Mouse (Mus musculus): ENCODE measurements around the gene Acmsd. TPM values are rescaled to one million over a fixed set of nuclear protein-coding genes. Genes with fewer than 3 reads are reported as not detected.
A peak's percentile ranks its signal among the peaks of the same experiment; 100 is the strongest.
"Not testable (repeated sequence)": the region's sequence is repeated elsewhere in the genome, so short reads cannot be mapped to it uniquely, and the experiment has no call there.

Acmsd gene
- total RNA-seq (2021), result not detected
- long read RNA-seq, result 0 reads

- DNase-seq (ENCODE audit: low spot score in 2 of 2), result no peak
These were observed at the start of gene Acmsd for GRCm38 (mm10) chr1:127729096-127729495. Acmsd (plus strand) TSS chr1:127729413.

DNA sequence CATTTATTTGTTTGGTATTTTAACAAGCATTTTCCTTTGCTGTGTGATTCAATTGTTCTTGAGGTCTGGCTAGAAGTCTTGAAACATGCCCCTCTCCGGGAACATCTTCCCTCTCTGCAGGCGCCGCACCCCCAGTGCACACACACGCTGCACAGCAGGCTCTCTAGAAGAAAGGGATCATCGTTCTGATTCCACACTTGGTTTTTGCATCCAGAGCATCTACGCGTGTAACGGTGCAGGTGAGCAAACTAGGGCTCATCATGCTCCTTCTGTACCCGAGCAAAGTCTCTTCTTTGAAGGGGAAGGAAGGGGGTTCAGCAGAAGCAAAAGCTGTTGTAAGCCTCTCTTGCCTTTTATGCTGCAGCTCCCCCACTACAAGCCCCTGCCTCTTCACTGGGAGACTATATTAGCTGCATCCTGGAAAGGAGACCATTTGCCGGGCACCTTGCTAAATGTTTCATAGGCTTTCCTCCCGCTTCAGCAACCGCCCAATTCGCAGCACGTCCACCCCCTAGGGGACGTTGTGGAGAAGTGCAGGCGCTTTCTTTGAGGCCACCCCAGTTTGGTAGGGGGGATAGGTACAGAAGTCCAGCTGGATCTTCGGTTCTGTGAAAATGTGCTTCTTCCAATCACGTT, 49.6 kb upstream of the Acmsd start, which contains the start of gene Tmem163:
Gene Tmem163 (minus strand): TSS at position 51 of the 636 bp plus-strand sequence.
- DNase-seq (ENCODE audit: low spot score in 2 of 2), result peak; percentile 44 to 54

GRCm38 (mm10) chr1:127696533-127696932, 32.7 kb upstream of the Acmsd start:
- DNase-seq (ENCODE audit: low spot score in 2 of 2), result no peak

DNA sequence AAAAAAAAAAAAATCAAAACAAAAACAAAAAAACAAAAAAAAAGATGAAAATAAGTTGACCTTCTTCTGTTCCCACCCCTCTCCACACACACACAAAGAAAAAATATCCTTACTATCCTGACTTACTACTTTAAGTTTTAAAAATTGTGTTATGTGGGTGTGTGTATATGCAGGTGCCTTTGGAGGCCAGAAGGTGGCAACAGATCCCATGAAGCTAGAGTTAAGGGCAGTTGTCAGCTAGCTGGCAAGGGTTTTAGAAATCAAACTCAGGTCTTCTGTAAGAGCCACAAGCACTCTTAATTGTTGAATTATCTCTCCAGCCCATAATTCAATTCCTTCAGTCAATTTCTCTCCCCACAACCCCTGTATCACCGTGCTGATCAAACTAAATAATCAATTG, 27.0 kb upstream of the Acmsd start:
- no peak for DNase-seq (ENCODE audit: low spot score in 2 of 2)

GRCm38 (mm10) chr1:127706269-127706668, 22.9 kb upstream of the Acmsd start:
- DNase-seq (ENCODE audit: low spot score in 2 of 2), result no peak

GRCm38 (mm10) chr1:127716441-127716840, 12.8 kb upstream of the Acmsd start:
- DNase-seq (ENCODE audit: low spot score in 2 of 2), result peak in 1 of 2 experiments; percentile 12

- DNase-seq (ENCODE audit: low spot score in 2 of 2), result no peak
These were observed 10.9 kb upstream of the Acmsd start for GRCm38 (mm10) chr1:127718290-127718689.

GRCm38 (mm10) chr1:127723596-127723995, 5.6 kb upstream of the Acmsd start:
- no peak for DNase-seq (ENCODE audit: low spot score in 2 of 2)

DNA sequence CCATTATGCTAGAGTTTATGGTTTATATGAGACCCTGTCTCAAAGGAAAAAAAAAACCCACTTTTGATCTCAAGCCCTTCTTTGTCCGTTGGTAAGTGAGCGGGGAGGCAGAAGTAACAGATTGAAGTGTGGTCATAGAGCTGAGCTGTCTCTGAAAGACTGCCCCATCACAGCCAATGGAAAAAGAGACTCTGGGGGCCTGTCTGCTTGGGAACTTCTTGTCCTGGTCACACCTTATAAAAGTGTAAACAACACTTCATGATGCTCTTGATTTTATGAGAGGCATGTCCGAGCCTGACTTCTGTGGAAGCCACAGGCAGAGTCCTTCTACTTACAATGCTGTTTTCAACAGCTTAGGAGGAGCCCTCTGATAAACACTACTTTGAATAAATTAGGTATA, 1.9 kb downstream of the Acmsd start:
- DNase-seq (ENCODE audit: low spot score in 2 of 2), result no peak

- DNase-seq (ENCODE audit: low spot score in 2 of 2), result no peak
These were observed 3.2 kb downstream of the Acmsd start for GRCm38 (mm10) chr1:127732435-127732834.

DNA sequence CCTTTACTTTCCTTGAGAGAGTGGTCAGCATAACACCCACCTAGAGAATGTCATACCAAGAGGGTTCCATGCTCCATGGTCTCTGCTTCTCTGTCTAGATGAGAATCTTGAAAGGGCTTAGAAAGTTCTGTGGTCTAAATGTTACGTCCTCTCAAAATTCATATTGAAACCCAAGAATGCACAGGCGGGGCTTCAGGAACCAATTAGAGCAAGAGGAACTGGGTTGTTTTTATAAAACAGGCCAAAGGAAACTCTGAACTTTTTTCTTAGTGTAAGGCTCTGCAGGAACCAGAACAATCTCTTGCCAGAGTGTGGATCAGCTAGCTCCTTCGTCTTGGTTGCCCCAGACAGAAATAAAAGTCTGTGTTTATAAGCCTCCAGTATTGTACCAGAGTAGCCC, 3.6 kb downstream of the Acmsd start:
- DNase-seq (ENCODE audit: low spot score in 2 of 2), result no peak

DNA sequence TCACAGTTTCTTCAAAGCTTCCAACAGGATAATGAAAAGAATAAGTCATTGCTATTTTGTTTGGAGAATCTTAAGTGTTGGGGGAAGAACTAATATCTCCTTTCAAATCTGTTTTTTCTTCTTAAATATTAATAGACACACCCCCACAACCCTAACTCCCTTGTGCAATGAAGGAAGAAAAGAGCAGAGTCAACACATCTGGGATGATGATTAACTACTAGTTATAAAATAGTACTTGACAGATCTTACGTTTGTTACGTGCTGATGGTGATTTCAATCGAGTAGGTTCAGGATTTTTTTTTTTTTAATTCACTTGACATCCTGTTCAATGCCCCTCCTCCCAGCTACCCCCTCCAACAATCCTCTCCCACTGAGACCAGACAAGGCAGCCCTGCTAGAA, 6.1 kb downstream of the Acmsd start:
- DNase-seq (ENCODE audit: low spot score in 2 of 2), result no peak

DNA sequence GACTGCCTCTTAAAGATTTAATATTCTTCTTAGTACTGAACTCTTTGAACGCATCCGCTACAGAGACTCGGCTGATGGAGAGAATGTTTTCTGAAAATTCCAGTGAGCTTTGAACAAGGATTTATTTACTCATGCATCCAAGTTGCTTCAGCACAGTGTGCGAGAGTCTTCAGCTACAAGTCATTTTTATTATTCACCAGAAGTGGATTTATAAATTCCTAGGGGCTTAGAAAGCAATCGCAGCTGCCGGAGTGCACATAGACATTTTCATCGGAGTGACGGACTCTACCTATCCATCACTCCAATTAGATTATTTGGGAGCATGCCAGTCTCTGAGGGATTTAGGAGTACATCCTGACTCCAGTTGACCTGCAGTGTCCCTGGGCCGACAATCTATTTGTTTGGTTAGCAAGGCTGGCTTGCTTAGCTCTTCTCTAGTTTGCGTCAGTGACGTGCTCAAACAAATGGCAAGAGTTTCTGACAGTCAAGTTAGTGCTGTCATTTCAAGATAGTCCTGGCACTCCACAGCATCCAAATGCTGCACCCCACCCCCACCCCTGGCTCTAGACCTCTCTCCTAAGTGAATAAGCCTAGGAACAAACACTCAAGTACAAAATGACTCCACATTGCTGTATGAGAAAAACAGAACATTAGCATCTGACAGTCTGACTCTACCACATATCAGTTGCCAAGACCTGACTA, 21.3 kb downstream of the Acmsd start:
- DNase-seq (ENCODE audit: low spot score in 2 of 2), result no peak

DNA sequence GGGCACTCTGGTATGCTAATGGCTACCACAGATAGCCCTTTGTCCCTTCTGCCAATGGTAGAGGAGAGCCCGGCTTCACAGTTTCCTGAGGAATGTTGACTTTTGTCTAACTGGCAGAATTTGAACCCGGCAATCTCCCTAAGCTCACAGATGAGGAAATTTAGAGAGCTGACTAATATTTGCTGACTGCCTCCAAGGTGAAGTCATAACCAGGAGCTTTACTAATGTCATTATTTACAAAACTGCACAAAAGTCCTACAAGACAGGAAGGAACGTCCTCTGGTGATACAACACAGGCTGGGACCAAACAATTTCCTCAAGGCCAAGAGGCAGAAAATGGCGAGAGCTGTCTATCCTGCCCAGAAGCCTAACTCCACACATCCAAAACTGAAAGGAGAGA, 26.6 kb downstream of the Acmsd start:
- DNase-seq (ENCODE audit: low spot score in 2 of 2), result no peak

DNA sequence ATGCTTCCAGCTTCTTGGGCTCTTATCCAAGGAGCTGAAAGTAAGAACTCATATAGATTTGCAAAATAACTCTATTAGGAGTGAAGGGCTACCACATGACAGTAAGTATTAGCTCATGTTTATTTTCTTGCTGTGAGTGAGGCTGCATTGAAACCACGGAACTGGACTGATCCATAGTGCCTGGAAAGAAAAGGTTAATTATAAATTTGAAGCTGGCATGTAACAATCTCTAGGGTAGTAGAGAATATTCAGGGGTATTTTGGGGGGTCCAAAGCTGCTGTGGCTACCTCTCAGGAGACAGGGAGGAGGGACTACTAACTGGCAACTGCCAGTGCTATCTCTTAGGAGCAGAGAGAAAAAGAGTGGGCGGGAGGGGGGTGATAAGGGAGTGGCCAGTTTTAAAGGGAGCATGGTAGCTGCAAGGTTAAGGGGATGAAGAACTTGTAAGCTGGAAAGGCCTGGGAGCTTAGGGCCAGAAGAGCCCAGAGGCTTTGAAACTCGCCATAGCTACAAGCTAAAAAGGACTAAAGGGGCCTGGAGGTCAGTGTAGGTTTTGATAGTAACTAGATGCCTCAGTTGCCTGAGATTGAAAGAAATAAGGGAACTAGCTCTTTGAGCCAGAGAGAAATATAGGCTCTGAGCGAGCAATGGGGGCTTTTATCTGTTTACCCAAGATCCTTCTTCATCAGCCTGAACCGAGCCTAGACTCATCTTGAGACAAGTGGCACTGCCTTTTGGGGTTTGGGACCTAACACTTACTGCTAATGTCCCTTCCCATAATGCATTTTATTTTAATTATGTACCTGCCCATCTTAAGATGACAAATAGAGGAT, 27.3 kb downstream of the Acmsd start:
- DNase-seq (ENCODE audit: low spot score in 2 of 2), result no peak

GRCm38 (mm10) chr1:127757164-127757545, 27.9 kb downstream of the Acmsd start:
- not testable (repeated sequence) for DNase-seq (ENCODE audit: low spot score in 2 of 2)

DNA sequence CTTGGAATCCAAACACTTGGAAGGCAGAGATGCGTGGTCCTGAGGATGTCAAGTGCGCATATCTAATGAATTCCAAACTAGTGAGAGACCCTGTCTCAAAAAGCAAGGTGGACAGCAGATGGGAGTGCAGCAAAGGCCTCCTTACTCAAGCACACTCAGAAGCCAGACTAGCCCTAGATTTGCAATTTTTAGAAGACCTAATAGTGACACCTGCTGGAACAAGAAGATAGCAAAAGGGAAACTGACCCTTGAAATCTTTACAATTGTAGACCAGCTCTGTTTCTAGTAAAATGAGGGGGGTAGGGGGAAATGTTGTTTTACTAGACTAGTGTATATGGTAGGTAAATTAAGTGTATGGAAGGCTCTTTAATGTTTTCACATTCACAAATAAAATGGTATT, 36.3 kb downstream of the Acmsd start:
- DNase-seq (ENCODE audit: low spot score in 2 of 2), result no peak

DNA sequence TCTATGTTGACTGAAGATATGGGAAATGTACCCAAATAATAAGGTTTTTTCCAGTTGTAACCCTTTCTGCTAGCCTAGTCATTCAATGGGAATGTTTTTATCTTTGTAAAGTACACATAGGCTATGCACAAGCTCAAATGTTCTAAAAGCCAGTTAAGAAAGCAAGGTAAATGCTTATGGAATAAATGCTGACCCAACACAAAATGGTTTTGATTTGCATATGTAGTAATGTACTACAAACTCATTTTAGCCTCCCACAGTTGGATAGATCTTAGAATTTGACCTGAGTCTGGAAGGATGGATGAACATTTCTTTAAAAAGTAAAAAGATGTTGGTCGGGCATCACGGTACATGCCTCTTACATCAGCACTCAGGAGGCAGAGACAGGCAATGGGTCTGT, 37.5 kb downstream of the Acmsd start:
- no peak for DNase-seq (ENCODE audit: low spot score in 2 of 2)

- DNase-seq (ENCODE audit: low spot score in 2 of 2), result no peak
These were observed 44.1 kb downstream of the Acmsd start for GRCm38 (mm10) chr1:127773198-127773802.

DNA sequence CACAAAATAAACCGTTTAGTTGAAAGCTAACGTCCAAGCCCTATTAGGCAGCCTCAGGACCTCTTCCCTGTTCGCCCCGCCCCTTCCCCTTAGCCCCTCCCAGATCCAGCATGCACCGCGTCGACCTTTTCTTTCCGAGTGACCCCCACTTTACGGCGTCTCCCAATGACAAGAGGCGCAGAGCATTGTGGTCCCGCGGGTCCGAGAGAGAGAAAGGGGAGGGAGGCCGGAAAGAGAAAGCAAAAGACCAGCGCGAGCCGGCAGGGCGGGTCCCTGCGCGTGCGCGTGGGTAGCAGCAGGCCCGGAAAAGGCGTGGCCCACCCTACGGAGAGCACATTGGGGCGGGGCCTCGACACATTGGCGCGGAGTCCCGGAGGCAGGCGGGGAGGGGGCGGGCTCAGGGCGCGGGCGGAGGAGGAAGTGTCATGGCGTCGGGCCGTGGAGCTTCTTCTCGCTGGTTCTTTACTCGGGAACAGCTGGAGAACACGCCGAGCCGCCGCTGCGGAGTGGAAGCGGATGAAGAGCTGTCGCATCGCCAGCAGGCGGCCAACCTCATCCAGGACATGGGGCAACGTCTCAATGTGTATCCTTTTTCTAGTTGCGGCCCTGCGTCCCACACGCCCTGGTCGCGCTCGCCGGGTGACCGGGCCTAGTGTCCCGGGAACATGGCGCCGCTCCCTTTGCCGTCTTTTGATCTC, 44.7 kb downstream of the Acmsd start, which contains the start of gene Ccnt2:
Gene Ccnt2 (plus strand): TSS at position 362 of the 698 bp plus-strand sequence.
- DNase-seq (ENCODE audit: low spot score in 2 of 2), result peak; percentile 97 to 98

DNA sequence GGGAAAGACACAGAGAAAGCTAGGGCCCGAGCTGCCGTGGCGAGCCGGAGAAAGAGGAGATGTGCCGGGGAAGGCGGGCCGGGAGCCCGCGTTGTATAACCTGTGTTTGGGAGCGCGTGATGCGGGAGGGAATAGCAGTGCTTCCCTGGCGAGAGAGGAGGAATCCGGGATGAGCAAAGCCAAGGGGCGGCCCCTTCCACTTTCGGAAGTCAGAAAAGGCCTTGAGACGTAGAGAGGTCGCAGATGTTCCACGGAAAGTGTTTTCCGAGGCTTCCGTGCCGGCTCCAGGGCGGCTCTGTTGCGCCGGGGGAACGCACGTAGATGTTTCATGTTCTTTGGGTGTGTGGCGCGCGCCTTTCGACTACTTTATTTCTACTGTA, 45.3 kb downstream of the Acmsd start:
- no peak for DNase-seq (ENCODE audit: low spot score in 2 of 2)
